Mouse (Mus musculus) CH12.LX (cell line): ENCODE results near the gene Trim46.

Experiments
- CTCF ChIP-seq, 2 experiments: IDR thresholded peaks in 1 of 2; conservative IDR thresholded peaks in 1 of 2; 2 replicates each; pipeline ENCODE4 v1.5.1; 2011 to 2012; ENCODE audit warnings: low read depth in 2 of 2, low read length in 2 of 2, improper control_type of control experiment in 1 of 2, inconsistent platforms in 1 of 2, mild to moderate bottlenecking in 1 of 2, moderate library complexity in 1 of 2
- EP300 ChIP-seq: IDR thresholded peaks from 2 replicates; pipeline ENCODE4 v1.6.1; 2011; ENCODE audit warnings: low read length, improper control_type of control experiment
- IRF4 ChIP-seq: IDR thresholded peaks from 2 replicates; pipeline ENCODE4 v1.6.1; 2014; ENCODE audit warnings: low read depth, mild to moderate bottlenecking, inconsistent platforms, low read length, improper control_type of control experiment
- JUN ChIP-seq: IDR thresholded peaks from 2 replicates; pipeline ENCODE4 v1.6.1; 2011; ENCODE audit warnings: low read depth, mild to moderate bottlenecking, low read length, improper control_type of control experiment, moderate library complexity; ENCODE audit not compliant: insufficient read depth
- MEF2A ChIP-seq: IDR thresholded peaks from 2 replicates; pipeline ENCODE4 v1.6.1; 2014; ENCODE audit warnings: low read depth, mild to moderate bottlenecking, inconsistent platforms, low read length, improper control_type of control experiment, borderline replicate concordance
- POLR2A ChIP-seq: IDR thresholded peaks from 2 replicates; pipeline ENCODE4 v1.6.1; 2011; ENCODE audit warnings: low read depth, mild to moderate bottlenecking, improper control_type of control experiment, low read length
- TCF12 ChIP-seq: IDR thresholded peaks from 2 replicates; pipeline ENCODE4 v1.6.1; 2014; ENCODE audit warnings: low read depth, mild to moderate bottlenecking, inconsistent platforms, low read length, improper control_type of control experiment
- ZC3H11A ChIP-seq: IDR thresholded peaks from 2 replicates; pipeline ENCODE4 v1.6.1; 2012; ENCODE audit warnings: low read depth, mild to moderate bottlenecking, inconsistent platforms, low read length, improper control_type of control experiment

DNA sequence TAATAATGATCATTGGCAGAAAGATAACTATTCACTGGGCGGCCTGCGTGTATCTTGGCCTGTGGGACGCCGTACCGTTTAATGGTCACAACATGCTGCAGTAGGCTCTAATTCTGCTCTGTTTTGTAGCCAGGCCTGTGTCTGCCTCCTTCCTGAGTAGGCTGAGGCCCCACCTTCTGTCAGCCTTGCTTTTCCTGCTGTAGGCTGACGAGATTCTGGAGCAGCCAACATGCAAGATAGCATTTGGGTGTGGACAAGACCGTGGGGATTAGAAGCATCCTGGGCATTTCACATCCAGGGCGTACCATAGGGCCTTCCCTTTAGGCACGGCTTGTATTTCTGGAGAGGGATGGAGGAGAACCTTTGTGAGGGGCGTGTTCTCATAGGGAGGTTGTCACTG lies 16.3 kb upstream of the Trim46 start:
- TF ChIP-seq IRF4 (no peak), EP300 (no peak), POLR2A (no peak), CTCF (conservative IDR thresholded peaks at IDR 0.05 in 1 of 2, IDR thresholded peaks at IDR 0.05 in 1 of 2; ENCODE audit: low read depth in 2 of 2, low read length in 2 of 2) (no peak), ZC3H11A (no peak), MEF2A (no peak), TCF12 (no peak), JUN (no peak)
